ENCODE assay signal across 8 mouse cellular contexts in the genomic region with DNA sequence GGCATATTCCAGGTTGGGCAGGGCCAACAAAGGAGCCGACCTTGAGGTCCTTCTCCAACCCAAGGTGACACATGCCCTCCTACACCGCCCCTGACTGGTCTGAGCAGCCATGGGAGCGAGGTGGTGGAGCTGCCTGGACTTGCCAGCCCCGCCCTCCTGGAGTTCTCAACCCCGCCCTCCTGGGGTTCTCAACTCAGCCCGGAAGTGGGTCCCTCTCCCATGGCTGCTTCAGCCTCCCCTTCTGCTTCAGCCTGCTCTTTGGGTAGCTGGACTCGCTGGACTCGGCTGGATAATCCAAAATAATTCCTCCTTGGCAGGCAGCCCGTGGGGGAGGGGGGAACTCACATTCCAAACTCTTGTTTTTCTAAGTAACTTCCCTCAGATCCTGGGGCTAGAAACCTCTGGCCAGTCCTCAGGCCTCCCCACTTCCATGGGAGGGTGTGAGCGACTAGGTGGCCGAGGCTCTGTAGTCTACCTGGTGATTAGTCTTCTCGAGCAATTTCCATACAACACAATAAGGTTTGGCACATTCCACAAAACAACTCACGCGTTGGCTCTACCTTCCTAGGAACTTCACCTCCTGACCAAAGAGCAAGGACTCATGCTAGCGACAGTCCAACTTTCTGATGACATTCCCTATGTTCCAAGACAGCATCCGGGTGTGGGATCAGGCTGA. TPM values are rescaled to one million over a fixed set of nuclear protein-coding genes. Genes with fewer than 3 reads are reported as not detected.
DNase-seq lines count a peak whose midpoint lies in the region; TF ChIP-seq lines count a peak whose summit lies in the region.

No protein-coding gene starts in this region.

- no peak for TF ChIP-seq CTCF in thymus, adult 2 months (IDR thresholded peaks at IDR 0.05; ENCODE audit: borderline replicate concordance, control insufficient read depth, extremely low read depth, insufficient read depth, low read length, poor library complexity)
- TF ChIP-seq CTCF in lung, adult 2 months (IDR thresholded peaks at IDR 0.05; ENCODE audit: insufficient read depth, low read length) = no peak
- TF ChIP-seq CTCF in olfactory bulb, adult 2 months (IDR thresholded peaks at IDR 0.05; ENCODE audit: insufficient read depth, low read depth, low read length) = no peak

- peak; percentile 18 for DNase-seq in thymus, adult 2 months
- DNase-seq in thymus, postnatal 36 days = no peak
- peak; percentile 83 for DNase-seq in embryo, embryonic 10.5 days (ENCODE audit: low spot score)
- peak; percentile 87 to 91 for DNase-seq in heart, adult 18-20 months
- DNase-seq in kidney, adult 11 months = peak; percentile 96
- peak; percentile 76 for DNase-seq in lung, adult 2 months
- no peak for DNase-seq in c-Kit-positive CD71-positive TER-119-positive erythroid progenitor cells, embryonic 14.5 days (ENCODE audit: low spot score)

- no peak overlapping the region for H3K4me3 ChIP-seq in thymus, adult 2 months (ENCODE audit: control insufficient read depth, insufficient read depth, low read length)
- H3K4me3 ChIP-seq in lung, adult 2 months (replicated peaks; ENCODE audit: extremely low read depth, low read depth, low read length) = peak overlapping the region; percentile 58
- H3K4me3 ChIP-seq in olfactory bulb, adult 2 months (ENCODE audit: insufficient read depth, low read depth, low read length) = peak overlapping the region; percentile 59

- peaks cover 5% of the 10 kb centered on the region; the same call in 1 of the 2 replicates for H3K27me3 ChIP-seq in thymus, adult 2 months (ENCODE audit: control insufficient read depth, insufficient read depth, low read length)

- peak overlapping the region; percentile 18; the same call in 1 of the 2 replicates for H3K27ac ChIP-seq in thymus, adult 2 months (ENCODE audit: control insufficient read depth, insufficient read depth, low read length)
- H3K27ac ChIP-seq in olfactory bulb, adult 2 months (ENCODE audit: insufficient read depth, low read depth, low read length) = peak overlapping the region; percentile 50; the same call in 1 of the 2 replicates

- peaks cover 22% of the 10 kb centered on the region; the same call in 1 of the 2 replicates for H3K4me1 ChIP-seq in thymus, adult 2 months (replicated peaks; ENCODE audit: control insufficient read depth, insufficient read depth, low read length)
- peaks cover 23% of the 10 kb centered on the region for H3K4me1 ChIP-seq in lung, adult 2 months (ENCODE audit: control insufficient read depth, insufficient read depth, low read length)
- H3K4me1 ChIP-seq in olfactory bulb, adult 2 months (ENCODE audit: control insufficient read depth, insufficient read depth, low read length) = peaks cover 62% of the 10 kb centered on the region

- 51% methylated on average over 16 of the region's 16 CpGs for WGBS in thymus, adult 2 months
- WGBS in lung, adult 2 months = 9% methylated on average over 16 of the region's 16 CpGs
- WGBS in olfactory bulb, adult 2 months = 12% methylated on average over 16 of the region's 16 CpGs

- no peaks in the 10 kb centered on the region for H3K36me3 ChIP-seq in thymus, adult 2 months (ENCODE audit: control insufficient read depth, insufficient read depth, low read length)

- no peak for TF ChIP-seq POLR2A in thymus, adult 2 months (IDR thresholded peaks at IDR 0.05; ENCODE audit: control insufficient read depth, extremely low read depth, insufficient read depth, low read length, poor library complexity)
- TF ChIP-seq POLR2A in lung, adult 2 months (IDR thresholded peaks at IDR 0.05; ENCODE audit: borderline replicate concordance, extremely low read depth, low read depth, low read length) = peak; percentile 57; the same call in 1 of the 2 replicates
- TF ChIP-seq POLR2A in olfactory bulb, adult 2 months (IDR thresholded peaks at IDR 0.05; ENCODE audit: insufficient read depth, low read depth, low read length) = no peak

RNA-seq across cellular contexts. Expression of a gene that starts 1.5 kb away (rescaled TPM):
- 42.8 and 54.6 TPM in 2 replicates for polyA plus RNA-seq in thymus, adult 2 months (2012; rRNA removed)
- 10 to 100 TPM; 76.7 to 83.5 TPM for total RNA-seq in heart, adult 18-20 months (2021)
- polyA plus RNA-seq in lung, adult 2 months (2012; rRNA removed) = 204 and 210 TPM in 2 replicates
- 46.6 TPM in 1 of 2 replicates, not detected in the other for polyA plus RNA-seq in olfactory bulb, adult 2 months (2012; ENCODE audit: insufficient read depth, insufficient read length, low replicate concordance, missing spikeins)

RNA-seq across cellular contexts. Expression of a gene that starts 17.2 kb away (rescaled TPM):
- polyA plus RNA-seq in thymus, adult 2 months (2012; rRNA removed) = 42.3 and 50.1 TPM in 2 replicates
- 1 to 10 TPM; 8.3 to 9.6 TPM for total RNA-seq in heart, adult 18-20 months (2021)
- 15.6 and 17.2 TPM in 2 replicates for polyA plus RNA-seq in lung, adult 2 months (2012; rRNA removed)
- polyA plus RNA-seq in olfactory bulb, adult 2 months (2012; ENCODE audit: insufficient read depth, insufficient read length, low replicate concordance, missing spikeins) = not detected in 2 replicates

RNA-seq across cellular contexts. Expression of a gene that starts 29.7 kb away (rescaled TPM):
- polyA plus RNA-seq in thymus, adult 2 months (2012; rRNA removed) = 27.3 and 28.6 TPM in 2 replicates
- total RNA-seq in heart, adult 18-20 months (2021) = 1 to 10 TPM; 2.7 to 3.0 TPM
- polyA plus RNA-seq in lung, adult 2 months (2012; rRNA removed) = 13.7 and 14.0 TPM in 2 replicates
- polyA plus RNA-seq in olfactory bulb, adult 2 months (2012; ENCODE audit: insufficient read depth, insufficient read length, low replicate concordance, missing spikeins) = not detected in 2 replicates

RNA-seq across cellular contexts. Expression of a gene that starts 32.3 kb away (rescaled TPM):
- 299 and 592 TPM in 2 replicates for polyA plus RNA-seq in thymus, adult 2 months (2012; rRNA removed)
- 10 to 100 TPM; 75.1 to 76.9 TPM for total RNA-seq in heart, adult 18-20 months (2021)
- polyA plus RNA-seq in lung, adult 2 months (2012; rRNA removed) = 153 and 372 TPM in 2 replicates
- not detected in 2 replicates for polyA plus RNA-seq in olfactory bulb, adult 2 months (2012; ENCODE audit: insufficient read depth, insufficient read length, low replicate concordance, missing spikeins)

RNA-seq across cellular contexts. Expression of a gene that starts 38.6 kb away (rescaled TPM):
- 2.9 and 3.1 TPM in 2 replicates for polyA plus RNA-seq in thymus, adult 2 months (2012; rRNA removed)
- total RNA-seq in heart, adult 18-20 months (2021) = 10 to 100 TPM; 24.4 to 24.8 TPM
- 28.2 and 32.2 TPM in 2 replicates for polyA plus RNA-seq in lung, adult 2 months (2012; rRNA removed)
- polyA plus RNA-seq in olfactory bulb, adult 2 months (2012; ENCODE audit: insufficient read depth, insufficient read length, low replicate concordance, missing spikeins) = not detected in 2 replicates

Comparison
In these comparisons a context has a peak if more than half of its experiments do, and no peak if none do; other contexts are left out.
1. DNase-seq: peak in thymus, adult 2 months (single experiment), embryo, embryonic 10.5 days (single experiment), heart, adult 18-20 months (2 of 2), kidney, adult 11 months (single experiment) and lung, adult 2 months (single experiment); none in thymus, postnatal 36 days (0 of 2) and c-Kit-positive CD71-positive TER-119-positive erythroid progenitor cells, embryonic 14.5 days (single experiment).